Mouse (Mus musculus) megakaryocyte, embryonic 14.5 days (primary cell): Measurements from ENCODE around the gene Lgals3bp.

Source experiments
- FLI1 ChIP-seq: IDR thresholded peaks from 2 replicates; pipeline ENCODE4 v1.6.1; 2012; ENCODE audit warnings: low read length, inconsistent platforms, mixed read lengths
- GATA1 ChIP-seq: IDR thresholded peaks from 3 replicates; pipeline ENCODE4 v1.6.1; 2012; ENCODE audit warnings: mixed read lengths, low read length, inconsistent platforms, borderline replicate concordance

- TF ChIP-seq FLI1 (no peak), GATA1 (no peak)
These were observed 31.5 kb upstream of the Lgals3bp start for GRCm38 (mm10) chr11:118433398-118433868.
